Mouse (Mus musculus): ENCODE measurements around the gene Tigit. TPM values are rescaled to one million over a fixed set of nuclear protein-coding genes. Genes with fewer than 3 reads are reported as not detected.

Tigit gene
- total RNA-seq, 2 experiments from 2014 or later, result not detected

DNA sequence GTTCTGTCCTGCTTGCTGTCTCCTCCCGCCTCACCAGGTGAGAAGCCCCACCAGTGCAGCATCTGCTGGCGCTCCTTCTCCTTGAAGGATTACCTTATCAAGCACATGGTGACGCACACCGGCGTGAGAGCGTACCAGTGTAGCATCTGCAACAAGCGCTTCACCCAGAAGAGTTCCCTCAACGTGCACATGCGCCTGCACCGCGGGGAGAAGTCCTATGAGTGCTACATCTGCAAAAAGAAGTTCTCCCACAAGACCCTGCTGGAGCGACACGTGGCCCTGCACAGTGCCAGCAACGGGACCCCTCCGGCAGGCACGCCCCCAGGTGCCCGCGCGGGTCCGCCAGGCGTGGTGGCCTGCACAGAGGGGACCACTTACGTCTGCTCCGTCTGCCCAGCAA lies 45.7 kb downstream of the Tigit start:
- DNase-seq, result no peak

DNA sequence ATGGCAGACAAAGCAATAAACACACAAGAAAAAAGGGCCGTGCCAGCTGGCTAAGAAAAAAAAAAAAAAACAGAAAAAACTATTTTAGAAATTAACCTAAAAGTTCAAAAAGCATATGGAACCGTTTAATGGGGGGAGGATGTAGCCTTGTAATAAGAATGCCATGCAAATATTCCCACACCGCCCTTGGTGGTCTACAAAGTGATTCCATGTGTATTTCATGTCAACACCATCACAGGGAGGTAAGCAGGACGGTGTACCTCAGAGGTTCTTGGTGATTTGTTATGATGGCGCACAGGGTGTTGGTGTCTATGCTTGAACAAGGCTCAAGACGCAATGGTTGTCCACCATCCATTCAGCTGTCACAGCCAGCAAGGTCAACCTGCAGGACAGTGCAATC lies 46.6 kb downstream of the Tigit start:
- DNase-seq, result no peak

DNA sequence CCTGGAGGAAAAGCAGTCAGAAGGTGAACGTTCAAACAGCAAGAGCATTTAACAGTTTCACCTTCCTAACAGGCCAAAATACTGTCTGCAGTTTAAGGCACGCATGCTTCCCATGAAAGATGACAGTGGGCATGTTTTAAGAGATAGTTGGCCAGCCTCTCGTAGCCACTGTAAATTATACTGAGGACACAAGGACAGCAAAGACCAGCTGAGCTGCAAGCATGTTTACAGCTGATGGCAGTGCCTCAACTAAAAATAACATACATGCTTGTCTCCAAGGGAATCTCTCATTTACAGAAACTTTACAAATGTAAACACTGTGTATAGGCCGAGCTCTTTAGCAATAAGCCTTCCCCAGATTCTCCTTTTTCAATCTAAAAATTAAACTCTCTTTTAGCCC lies 47.6 kb downstream of the Tigit start:
- DNase-seq, result no peak

DNA sequence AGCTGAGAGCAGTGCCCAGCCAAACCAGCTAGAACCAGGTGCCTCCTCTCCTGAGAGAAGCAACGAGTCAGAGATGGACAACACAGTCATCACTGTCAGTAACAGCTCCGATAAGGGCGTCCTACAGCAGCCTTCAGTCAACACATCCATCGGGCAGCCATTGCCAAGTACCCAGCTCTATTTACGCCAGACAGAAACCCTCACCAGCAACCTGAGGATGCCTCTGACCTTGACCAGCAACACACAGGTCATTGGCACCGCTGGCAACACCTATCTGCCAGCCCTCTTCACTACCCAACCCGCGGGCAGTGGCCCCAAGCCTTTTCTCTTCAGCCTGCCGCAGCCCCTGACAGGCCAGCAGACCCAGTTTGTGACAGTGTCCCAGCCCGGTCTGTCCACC lies 53.6 kb downstream of the Tigit start:
- peak; percentile 64 to 87 for DNase-seq

DNA sequence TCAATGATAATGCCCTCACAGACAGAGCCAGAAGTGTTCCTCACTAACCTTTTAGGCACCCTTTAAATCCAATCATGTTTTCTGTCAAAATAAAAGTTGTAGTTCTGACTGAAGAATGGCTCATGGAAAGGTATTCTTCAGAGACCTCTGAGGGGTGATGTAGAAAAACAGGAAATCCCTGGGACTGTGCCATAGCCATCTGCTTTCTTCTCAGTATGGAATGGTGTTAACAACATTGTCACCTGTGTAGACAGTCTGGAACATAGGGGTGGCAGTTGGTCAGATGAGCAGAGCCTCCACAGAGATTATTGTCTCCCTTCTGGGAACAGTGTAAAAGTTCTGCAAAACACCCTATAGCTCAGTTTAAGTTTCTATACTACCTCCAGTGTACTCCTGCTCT lies 55.9 kb downstream of the Tigit start:
- DNase-seq, result no peak

DNA sequence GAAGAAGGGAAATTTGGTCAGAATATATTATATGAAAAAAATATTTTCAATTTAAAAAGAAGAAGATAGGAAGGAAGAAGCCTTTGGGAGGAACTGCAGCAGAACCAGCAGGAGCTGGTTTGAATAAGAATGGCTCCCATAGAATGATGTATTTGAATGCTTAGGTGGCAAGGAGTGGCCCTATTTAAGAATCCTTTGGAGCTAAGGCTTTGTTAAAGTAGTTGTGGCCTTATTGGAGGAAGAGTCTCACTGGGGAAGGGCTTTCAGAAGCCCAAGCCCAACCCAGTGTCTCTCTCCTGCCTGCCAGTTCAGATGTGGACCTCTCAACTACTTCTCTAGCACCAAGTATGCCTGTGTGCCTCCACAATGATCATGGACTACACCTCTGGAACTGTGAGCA lies 56.9 kb downstream of the Tigit start:
- DNase-seq, result no peak

DNA sequence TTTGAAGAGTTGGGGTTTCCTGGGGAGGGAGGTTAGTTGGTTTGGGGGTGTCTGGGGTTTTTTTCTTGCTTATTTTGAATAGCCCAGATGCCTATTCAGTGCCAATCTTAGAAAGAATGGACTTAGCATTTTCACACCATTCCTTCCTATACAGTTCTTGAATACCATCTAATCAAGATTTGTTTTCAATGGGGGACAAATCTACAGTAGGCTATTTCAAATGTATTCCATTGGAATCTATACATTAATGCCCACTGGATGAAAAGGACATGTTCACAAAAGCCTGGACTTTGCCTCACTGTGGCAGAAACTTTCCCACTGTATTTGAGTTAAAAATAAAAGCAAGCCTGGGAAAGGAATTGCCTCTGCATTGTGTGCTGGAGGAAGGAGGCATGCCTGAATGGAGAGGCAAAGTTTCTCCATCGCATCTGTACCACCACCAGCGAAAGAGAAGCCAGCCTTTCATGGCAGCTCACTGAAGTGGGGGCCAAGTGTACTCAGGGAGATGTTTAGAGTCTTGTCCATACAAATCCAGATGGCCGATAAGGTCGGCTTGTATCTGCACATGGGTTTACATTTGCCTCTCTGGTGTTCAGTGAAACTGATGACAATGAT lies 59.4 kb downstream of the Tigit start:
- no peak for DNase-seq

DNA sequence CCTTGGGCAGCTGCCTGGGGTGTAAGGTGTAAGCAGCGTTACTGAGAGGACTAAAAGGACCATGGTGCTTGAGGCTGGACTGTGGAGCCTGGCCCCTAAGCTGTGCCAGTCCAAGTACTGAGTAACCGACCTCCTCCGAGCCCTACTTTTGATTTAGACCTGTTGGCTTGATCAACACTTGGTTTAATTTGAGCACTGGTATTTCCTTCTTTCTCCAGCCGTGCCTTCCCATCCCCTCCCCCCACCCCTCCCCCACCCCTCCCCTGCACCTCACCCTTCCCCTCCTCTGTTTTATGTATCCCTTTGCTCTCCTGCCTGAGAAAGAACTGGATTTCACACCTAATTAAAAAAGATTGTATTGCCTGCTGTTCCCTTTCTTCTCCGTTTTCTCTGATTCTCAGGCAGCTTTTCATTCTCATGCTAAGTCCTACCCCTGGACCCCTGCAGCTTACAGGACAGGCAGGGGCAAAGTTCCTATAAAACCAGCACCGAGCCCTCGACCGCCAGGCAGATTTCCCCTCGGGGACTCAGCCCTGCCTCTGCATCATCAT lies 60.3 kb downstream of the Tigit start:
- no peak for DNase-seq

DNA sequence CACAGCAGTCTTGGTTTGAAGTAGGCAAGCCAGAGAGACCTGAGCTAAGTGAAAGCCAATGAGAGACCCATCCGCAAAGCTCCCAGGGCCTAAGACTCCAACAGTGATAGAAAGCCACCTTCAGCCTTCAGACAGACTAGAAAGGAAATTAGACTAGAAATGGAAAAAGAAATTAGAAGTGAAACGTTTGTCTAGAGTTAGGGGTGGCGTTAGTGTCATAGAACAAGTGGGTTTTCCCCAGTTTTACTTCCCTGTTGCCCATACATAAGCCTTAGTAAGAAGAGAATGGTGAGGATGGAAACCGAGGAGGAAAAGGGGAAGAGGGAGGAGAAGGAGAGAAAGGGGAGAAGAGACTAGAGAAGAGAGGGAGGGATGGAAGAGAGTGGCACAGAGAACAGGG lies 61.4 kb downstream of the Tigit start:
- no peak for DNase-seq

DNA sequence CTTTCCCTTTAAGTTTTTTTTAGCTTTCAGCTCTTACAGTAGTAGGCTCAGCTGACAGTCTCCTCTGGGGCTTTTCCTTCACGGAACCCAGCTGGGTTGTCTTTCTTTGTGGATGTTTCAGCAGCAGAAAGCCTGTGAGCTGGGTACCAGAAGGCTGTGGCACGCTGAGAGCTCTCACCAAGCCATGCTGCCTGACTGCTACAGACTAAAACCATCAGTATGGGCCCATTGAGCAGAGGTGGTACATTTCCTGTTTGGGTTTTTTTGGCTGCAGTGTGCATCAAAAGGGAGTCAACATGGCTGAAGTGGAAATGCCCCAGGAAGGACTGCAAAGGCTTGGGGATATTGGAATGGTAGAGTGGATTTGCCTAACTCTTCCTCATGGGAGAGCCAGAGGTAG lies 64.2 kb downstream of the Tigit start:
- no peak for DNase-seq

Small RNAs within 50 kb of the gene (microRNA-seq; reads per million reads assigned to microRNA genes)
- gene Mir568, result 0 reads per million in 2 experiments

Other genes starting within 250 kb of the Tigit start
- gene Drd3, start 89.9 kb upstream of the Tigit start, total RNA-seq (2021), result not detected
- gene Ccdc191, start 225.7 kb upstream of the Tigit start, total RNA-seq (2021), result 1 to 10 TPM; 1.7 to 2.4 TPM

Data from heart, adult 18-20 months (tissue).